Mouse (Mus musculus) neutrophil, adult 59 days (primary cell): ENCODE measurements around the gene Fam217b. TPM values are rescaled to one million over a fixed set of nuclear protein-coding genes. Genes with fewer than 3 reads are reported as not detected.

Experiments
- total RNA-seq, 2 experiments: library from RNA; stranded (reverse); gene quantifications; 1 replicate in 1 of 2; 2 replicates in 1 of 2; pipeline ENCODE4 v1.2.4; 2023

Fam217b gene
- 10 to 100 TPM; 26.3 to 29.9 TPM for total RNA-seq

DNA sequence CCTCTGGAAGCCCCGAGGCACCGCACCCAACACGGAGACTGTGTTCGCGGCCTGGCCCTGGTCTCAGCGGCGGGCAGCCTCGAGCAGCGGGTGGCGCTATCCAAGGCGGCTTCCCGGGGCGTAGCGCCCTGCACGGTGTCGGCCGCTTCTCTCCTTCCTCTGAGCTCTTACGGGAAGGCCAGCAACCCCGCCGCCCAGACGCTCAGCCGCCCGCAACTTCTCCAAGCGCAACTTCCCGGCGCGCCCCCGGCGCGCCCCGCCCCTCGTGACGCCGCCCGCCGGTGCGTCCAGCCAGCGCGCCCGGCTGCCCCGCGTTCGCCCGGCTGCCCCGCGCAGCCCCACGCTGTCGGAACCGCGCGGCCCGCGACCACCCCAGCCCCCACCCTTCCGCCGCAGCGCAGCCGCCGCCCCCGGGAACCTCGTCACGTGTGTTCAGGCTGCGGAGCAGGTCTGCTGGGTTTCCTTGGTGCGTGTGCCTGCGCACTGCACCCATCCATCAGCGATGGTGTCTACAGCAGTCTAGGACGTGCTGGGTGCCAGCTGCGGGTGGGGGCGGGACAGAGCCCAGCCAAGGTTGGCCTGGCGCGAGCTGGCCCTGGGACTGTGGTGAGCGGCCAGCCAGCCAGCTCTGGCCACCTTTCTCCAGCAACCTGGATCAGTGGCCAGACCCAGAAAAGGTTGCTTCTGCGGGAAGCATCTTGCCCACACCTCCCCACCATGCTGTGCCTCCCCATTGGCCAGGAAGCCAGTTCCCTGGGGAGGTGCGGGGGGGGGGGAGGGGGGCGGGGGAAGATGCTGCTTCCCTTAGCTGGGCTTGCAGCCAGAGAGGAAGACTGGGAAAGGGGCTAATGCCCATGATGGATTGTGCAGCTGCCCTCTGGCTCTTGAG lies at the start of gene Fam217b, which contains the start of gene Ppp1r3d:
TSS of gene Fam217b (plus strand) at position 264 of the 889 bp plus-strand sequence.
TSS of gene Ppp1r3d (minus strand) at position 212 of the 889 bp plus-strand sequence.

DNA sequence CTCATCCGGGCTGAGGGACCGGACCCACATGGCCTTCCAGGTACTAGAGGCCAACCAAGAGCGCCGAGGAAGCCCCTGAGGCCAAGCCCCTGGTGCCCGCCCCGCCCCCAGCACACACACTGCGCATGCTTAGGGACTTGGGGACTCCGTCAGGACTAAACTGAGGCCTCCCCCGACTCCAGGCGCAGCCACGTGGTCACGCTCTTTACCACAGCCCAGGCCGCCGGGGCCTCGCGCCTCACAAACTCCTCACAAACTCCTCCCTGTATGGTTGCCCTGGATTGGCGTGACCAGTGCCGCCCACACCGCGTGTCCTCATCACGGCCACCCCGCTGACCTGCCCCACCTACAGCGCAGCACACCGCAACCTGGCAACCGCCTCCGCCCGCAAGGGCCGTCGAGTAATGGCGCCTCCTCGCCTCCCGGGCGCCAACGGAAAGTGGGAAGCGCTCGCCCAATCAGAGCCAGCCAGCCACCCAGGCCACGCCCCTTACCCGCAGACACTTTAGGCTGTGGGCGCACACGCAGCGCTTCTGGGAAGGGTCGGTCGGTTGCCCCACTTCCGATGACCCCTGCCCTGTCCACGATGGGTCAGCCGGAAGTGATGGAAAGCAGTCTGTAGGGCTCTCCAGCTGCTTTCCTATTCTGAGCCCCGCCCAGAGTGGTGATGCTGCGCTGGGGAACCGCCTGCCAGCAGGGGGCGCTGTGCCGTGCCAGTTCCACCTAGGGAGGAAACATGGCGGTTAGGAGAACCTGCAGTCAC lies 7.1 kb upstream of the Fam217b start, which contains the start of gene Sycp2:
TSS of gene Sycp2 (minus strand) at position 633 of the 763 bp plus-strand sequence.

GRCm38 (mm10) chr2:178430231-178430630 lies 15.9 kb downstream of the Fam217b start, which contains the start of gene Cdh26:
Gene Cdh26 (plus strand): TSS chr2:178430531.

Other genes starting within 250 kb of the Fam217b start
- gene Sycp2, start 6.8 kb upstream of the Fam217b start, total RNA-seq: 1 to 10 TPM; 5.0 to 6.2 TPM
- gene Ppp1r3d, start 52 bp upstream of the Fam217b start, total RNA-seq: 10 to 100 TPM; 25.2 to 29.1 TPM
- gene Cdh26, start 16.0 kb downstream of the Fam217b start, total RNA-seq: not detected